Mouse (Mus musculus): ENCODE results near the gene Scn3b.

- no peak for TF ChIP-seq CTCF (IDR thresholded peaks at IDR 0.05)
- TF ChIP-seq EP300 (IDR thresholded peaks at IDR 0.05), result no peak
These were observed 292 bp upstream of the Scn3b start for GRCm38 (mm10) chr9:40268748-40269102.
